Comparison of ENCODE assay signal across 11 mouse cellular contexts in the genomic region with DNA sequence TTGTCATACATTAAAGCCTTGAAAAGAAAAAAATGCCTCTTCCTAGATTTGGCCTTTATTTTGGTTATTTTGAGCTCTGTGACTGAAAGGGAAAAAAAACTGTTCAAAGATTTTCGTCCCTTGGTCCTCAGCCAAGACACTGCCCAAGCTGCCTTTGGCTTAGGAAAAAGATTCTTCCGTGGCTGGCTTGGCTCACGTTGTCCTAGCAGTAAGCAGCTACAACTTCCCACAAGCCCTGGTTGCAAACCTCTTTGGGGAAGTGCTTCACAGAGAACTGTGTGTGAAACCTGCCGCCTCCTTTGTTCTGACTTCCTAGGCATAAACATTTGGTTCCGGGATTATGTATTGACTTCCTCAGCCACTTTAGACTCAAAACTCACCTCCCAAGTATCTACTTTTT. TPM values are rescaled to one million over a fixed set of nuclear protein-coding genes. Genes with fewer than 3 reads are reported as not detected.
A peak's percentile ranks its signal among the peaks of the same experiment; 100 is the strongest.
DNase-seq lines count a peak whose midpoint lies in the region; ATAC-seq and TF ChIP-seq lines count a peak whose summit lies in the region.
"Had no signal": no experiment of that assay in that cellular context is flagged by ENCODE, and none has a peak within 500 bp of the region (broad histone marks: within the 10 kb centered on the region; RNA-seq: fewer than 3 reads in every experiment).

No protein-coding gene starts in this region.

- DNase-seq in cerebellum, adult 11-12 months, result peak; percentile 53
- no peak for DNase-seq in cerebellum, postnatal 4 days (ENCODE audit: low spot score in 2 of 2)
- peak; percentile 20 for DNase-seq in midbrain, postnatal 0 days (ENCODE audit: low spot score)
- peak; percentile 26 for DNase-seq in heart, postnatal 4 days
- peak; percentile 56 for DNase-seq in skeletal muscle tissue, adult 2 months (ENCODE audit: low read depth, low spot score)
- no peak for DNase-seq in embryo, embryonic 10.5 days (ENCODE audit: low spot score)
- no peak for DNase-seq in limb, embryonic 10.5 days (ENCODE audit: low spot score)

- WGBS in midbrain, postnatal 0 days, result 58% methylated on average over 5 of the region's 5 CpGs
- 62% methylated on average over 5 of the region's 5 CpGs for WGBS in midbrain, embryonic 15.5 days
- WGBS in limb, embryonic 10.5 days, result 58% methylated on average over 5 of the region's 5 CpGs

- ATAC-seq in midbrain, postnatal 0 days (ENCODE audit: low FRiP score), result no peak
- no peak for ATAC-seq in midbrain, embryonic 15.5 days (replicated peaks)

- no peak overlapping the region for H3K4me2 ChIP-seq in midbrain, postnatal 0 days (ENCODE audit: low read depth, low read length, poor library complexity, severe bottlenecking)
- H3K4me2 ChIP-seq in midbrain, embryonic 15.5 days, result no peak overlapping the region

- H3K4me3 ChIP-seq in midbrain, postnatal 0 days (ENCODE audit: low read depth, low read length), result no peak overlapping the region
- H3K4me3 ChIP-seq in midbrain, embryonic 15.5 days, result no peak overlapping the region
- H3K4me3 ChIP-seq in limb, embryonic 10.5 days, result no peak overlapping the region
- H3K4me3 ChIP-seq: midbrain, embryonic 10.5 days had no signal

- H3K36me3 ChIP-seq in midbrain, postnatal 0 days (ENCODE audit: insufficient read depth, low read length), result no peaks in the 10 kb centered on the region
- H3K36me3 ChIP-seq in midbrain, embryonic 15.5 days (replicated peaks), result no peaks in the 10 kb centered on the region
- H3K36me3 ChIP-seq in limb, embryonic 10.5 days, result no peaks in the 10 kb centered on the region
- H3K36me3 ChIP-seq: midbrain, embryonic 10.5 days had no signal

- no peaks in the 10 kb centered on the region for H3K4me1 ChIP-seq in midbrain, postnatal 0 days (ENCODE audit: insufficient read depth, low read length)
- no peaks in the 10 kb centered on the region for H3K4me1 ChIP-seq in midbrain, embryonic 15.5 days
- H3K4me1 ChIP-seq in limb, embryonic 10.5 days, result peaks cover 6% of the 10 kb centered on the region
- H3K4me1 ChIP-seq: midbrain, embryonic 10.5 days had no signal

- TF ChIP-seq CTCF in midbrain, postnatal 0 days (IDR thresholded peaks at IDR 0.05), result no peak

- no peak overlapping the region for H3K9ac ChIP-seq in midbrain, postnatal 0 days (replicated peaks; ENCODE audit: low read length, poor library complexity, severe bottlenecking)
- H3K9ac ChIP-seq in midbrain, embryonic 15.5 days, result no peak overlapping the region

- no peak overlapping the region for H3K27ac ChIP-seq in midbrain, postnatal 0 days (ENCODE audit: low read depth, low read length)
- H3K27ac ChIP-seq in midbrain, embryonic 15.5 days, result no peak overlapping the region
- H3K27ac ChIP-seq in limb, embryonic 10.5 days, result no peak overlapping the region
- H3K27ac ChIP-seq: midbrain, embryonic 10.5 days had no signal

- no peaks in the 10 kb centered on the region for H3K9me3 ChIP-seq in midbrain, postnatal 0 days (ENCODE audit: low read length)
- H3K9me3 ChIP-seq in midbrain, embryonic 15.5 days, result no peaks in the 10 kb centered on the region
- H3K9me3 ChIP-seq in limb, embryonic 10.5 days (replicated peaks), result no peaks in the 10 kb centered on the region
- H3K9me3 ChIP-seq: midbrain, embryonic 10.5 days had no signal

- peaks cover 6% of the 10 kb centered on the region; the same call in 1 of the 2 replicates for H3K27me3 ChIP-seq in midbrain, postnatal 0 days (ENCODE audit: insufficient read depth, low read length)
- H3K27me3 ChIP-seq in midbrain, embryonic 15.5 days (replicated peaks), result no peaks in the 10 kb centered on the region; the same call in 1 of the 2 replicates
- H3K27me3 ChIP-seq in limb, embryonic 10.5 days (ENCODE audit: low read depth, poor library complexity, severe bottlenecking), result 0 out of 2 replicates have a peak, but pooled peaks cover 6% of the 10 kb centered on the region

RNA-seq across cellular contexts. Expression of gene Saa3, which starts 1.4 kb away (rescaled TPM):
- total RNA-seq in midbrain, postnatal 0 days (2014; rRNA removed), result not detected in 2 replicates
- polyA plus RNA-seq in midbrain, postnatal 0 days (2015; fragmentation: Nextera tagmentation; extraction: Ambion mirVana), result 0.30 TPM in 1 of 2 replicates, not detected in the other
- polyA plus RNA-seq in midbrain, embryonic 15.5 days (2015; fragmentation: Nextera tagmentation; extraction: Ambion mirVana), result 0.15 TPM in 1 of 2 replicates, not detected in the other
- not detected for total RNA-seq in heart, postnatal 4 days (2021)
- polyA plus RNA-seq in limb, embryonic 10.5 days (2016; fragmentation: Nextera tagmentation; extraction: Ambion mirVana), result 0.15 TPM in 1 of 2 replicates, not detected in the other
- polyA plus RNA-seq: midbrain, embryonic 10.5 days had no signal

RNA-seq across cellular contexts. Expression of gene Saal1, which starts 6.4 kb away (rescaled TPM):
- total RNA-seq in midbrain, postnatal 0 days (2014; rRNA removed), result 12.1 and 13.6 TPM in 2 replicates
- 10.2 and 10.6 TPM in 2 replicates for polyA plus RNA-seq in midbrain, postnatal 0 days (2015; fragmentation: Nextera tagmentation; extraction: Ambion mirVana)
- polyA plus RNA-seq in midbrain, embryonic 15.5 days (2015; fragmentation: Nextera tagmentation; extraction: Ambion mirVana), result 13.3 and 13.9 TPM in 2 replicates
- total RNA-seq in heart, postnatal 4 days (2021), result 1 to 10 TPM; 9.2 to 9.9 TPM
- 47.4 and 47.6 TPM in 2 replicates for polyA plus RNA-seq in limb, embryonic 10.5 days (2016; fragmentation: Nextera tagmentation; extraction: Ambion mirVana)

RNA-seq across cellular contexts. Expression of gene Saa4, which starts 15.5 kb away (rescaled TPM):
- not detected in 2 replicates for total RNA-seq in midbrain, postnatal 0 days (2014; rRNA removed)
- polyA plus RNA-seq in midbrain, postnatal 0 days (2015; fragmentation: Nextera tagmentation; extraction: Ambion mirVana), result not detected in 2 replicates
- not detected in 2 replicates for polyA plus RNA-seq in midbrain, embryonic 15.5 days (2015; fragmentation: Nextera tagmentation; extraction: Ambion mirVana)
- not detected for total RNA-seq in heart, postnatal 4 days (2021)
- polyA plus RNA-seq in limb, embryonic 10.5 days (2016; fragmentation: Nextera tagmentation; extraction: Ambion mirVana), result not detected in 2 replicates
- polyA plus RNA-seq: C2C12; heart, postnatal 0 days; midbrain, embryonic 10.5 days had no signal

RNA-seq across cellular contexts. Expression of gene Saa1, which starts 25.9 kb away (rescaled TPM):
- total RNA-seq in midbrain, postnatal 0 days (2014; rRNA removed), result not detected in 2 replicates
- 0.28 and 0.50 TPM in 2 replicates for polyA plus RNA-seq in midbrain, postnatal 0 days (2015; fragmentation: Nextera tagmentation; extraction: Ambion mirVana)
- 0.30 and 0.31 TPM in 2 replicates for polyA plus RNA-seq in midbrain, embryonic 15.5 days (2015; fragmentation: Nextera tagmentation; extraction: Ambion mirVana)
- not detected for total RNA-seq in heart, postnatal 4 days (2021)
- polyA plus RNA-seq in limb, embryonic 10.5 days (2016; fragmentation: Nextera tagmentation; extraction: Ambion mirVana), result 1.4 and 3.3 TPM in 2 replicates
- polyA plus RNA-seq: C2C12; heart, postnatal 0 days had no signal

RNA-seq across cellular contexts. Expression of gene Saa2, which starts 34.7 kb away (rescaled TPM):
- total RNA-seq in midbrain, postnatal 0 days (2014; rRNA removed), result not detected in 2 replicates
- polyA plus RNA-seq in midbrain, postnatal 0 days (2015; fragmentation: Nextera tagmentation; extraction: Ambion mirVana), result not detected in 2 replicates
- polyA plus RNA-seq in midbrain, embryonic 15.5 days (2015; fragmentation: Nextera tagmentation; extraction: Ambion mirVana), result not detected in 2 replicates
- total RNA-seq in heart, postnatal 4 days (2021), result not detected
- 1.7 TPM in 2 replicates for polyA plus RNA-seq in limb, embryonic 10.5 days (2016; fragmentation: Nextera tagmentation; extraction: Ambion mirVana)
- polyA plus RNA-seq: heart, postnatal 0 days had no signal

Comparison
In these comparisons a context has a peak if more than half of its experiments do, and no peak if none do; other contexts are left out.
1. DNase-seq: peak in cerebellum, adult 11-12 months (single experiment), midbrain, postnatal 0 days (single experiment), heart, postnatal 4 days (single experiment) and skeletal muscle tissue, adult 2 months (single experiment); none in cerebellum, postnatal 4 days (0 of 2), embryo, embryonic 10.5 days (single experiment) and limb, embryonic 10.5 days (single experiment).